Mouse (Mus musculus) stomach, embryonic 15.5 days (tissue): ENCODE measurements around the gene Lrrtm3. TPM values are rescaled to one million over a fixed set of nuclear protein-coding genes. Genes with fewer than 3 reads are reported as not detected.

Experiments used
- polyA plus RNA-seq: library from polyadenylated mRNA; unstranded; fragments of >200 nt; fragmentation: Nextera tagmentation; extraction: Ambion mirVana; gene quantifications from 2 replicates; pipeline ENCODE4 v1.2.1, GENCODE M21; 2015

Lrrtm3 gene
- polyA plus RNA-seq, 1 experiment from 2014 or later, result 4.6 TPM

Other genes starting within 250 kb of the Lrrtm3 start
- 0.15 and 0.22 TPM in 2 replicates for gene Gm10118, start 162.8 kb downstream of the Lrrtm3 start, polyA plus RNA-seq